Mouse (Mus musculus) small intestine, adult 2 months (tissue): ENCODE results near the gene Ccr7.

ENCODE experiments used
- CTCF ChIP-seq: fragments of 200-500 bp; IDR thresholded peaks from 2 replicates; pipeline ENCODE4 v1.5.1; 2012; ENCODE audit warnings: low read depth, mild to moderate bottlenecking, control low read depth, inconsistent platforms, low read length, moderate library complexity, mixed read lengths; ENCODE audit not compliant: insufficient replicate concordance, insufficient read length; ENCODE audit errors: extremely low read depth
- POLR2A ChIP-seq: fragments of 200-500 bp; IDR thresholded peaks from 2 replicates; pipeline ENCODE4 v1.6.1; 2012; ENCODE audit warnings: low read depth, mild to moderate bottlenecking, control low read depth, inconsistent platforms, low read length, moderate library complexity

- TF ChIP-seq CTCF (no peak), POLR2A (no peak)
Observed at GRCm38 (mm10) chr11:99151333-99151930, 3.4 kb downstream of the Ccr7 start.
